In the genomic region with DNA sequence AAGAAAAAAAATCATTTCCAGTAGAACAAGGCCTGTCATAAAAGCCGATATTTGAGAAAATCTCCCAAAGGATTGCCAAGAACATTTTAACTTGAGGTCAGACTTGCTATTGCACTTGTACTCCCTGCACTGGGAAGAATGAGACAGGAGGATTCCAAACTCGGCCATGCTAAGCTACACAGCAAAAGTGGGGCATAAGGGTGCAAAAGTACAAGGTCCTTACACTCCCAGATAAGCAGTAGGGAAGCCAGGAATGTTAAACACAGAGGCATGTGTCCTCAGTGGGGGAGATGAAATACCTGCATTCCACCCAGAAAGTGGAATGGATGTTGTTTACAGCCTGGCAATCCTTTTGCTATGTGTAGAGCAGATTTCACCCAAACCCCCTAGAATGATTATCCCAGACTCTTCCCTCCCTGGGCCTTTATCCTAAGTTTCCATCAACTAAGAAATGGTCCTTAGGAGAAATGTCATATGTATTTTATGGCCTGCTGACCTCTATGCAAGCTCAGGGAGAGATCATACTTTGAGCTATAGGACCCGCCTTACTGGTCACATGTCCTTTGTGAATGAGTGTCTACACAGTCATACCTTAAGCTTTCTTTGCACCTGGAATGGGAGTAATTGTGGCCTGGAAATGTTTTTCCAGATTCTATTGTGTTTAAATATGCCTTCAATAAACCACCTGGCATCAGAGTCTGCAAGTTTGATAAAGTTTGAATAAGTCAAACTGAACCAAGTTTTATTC, we compare ENCODE assay signal across 20 mouse cellular contexts.
DNase-seq lines count a peak whose midpoint lies in the region; ATAC-seq and TF ChIP-seq lines count a peak whose summit lies in the region.
"Had no signal": no experiment of that assay in that cellular context is flagged by ENCODE, and none has a peak within 500 bp of the region (broad histone marks: within the 10 kb centered on the region; RNA-seq: fewer than 3 reads in every experiment).

No protein-coding gene starts in this region.

- TF ChIP-seq CTCF in heart, adult 2 months (IDR thresholded peaks at IDR 0.05) = no peak

- H3K4me2 ChIP-seq in liver, embryonic 15.5 days = no peak overlapping the region
- no peak overlapping the region for H3K4me2 ChIP-seq in liver, embryonic 12.5 days
- H3K4me2 ChIP-seq: forebrain, embryonic 13.5 days; heart, embryonic 11.5 days had no signal

- H3K9me3 ChIP-seq in heart, embryonic 10.5 days = no peaks in the 10 kb centered on the region
- H3K9me3 ChIP-seq in liver, embryonic 15.5 days (replicated peaks) = no peaks in the 10 kb centered on the region
- H3K9me3 ChIP-seq in liver, embryonic 12.5 days (replicated peaks) = no peaks in the 10 kb centered on the region
- H3K9me3 ChIP-seq: forebrain, embryonic 13.5 days; megakaryocyte, embryonic 14.5 days had no signal

- H3K27me3 ChIP-seq in heart, embryonic 10.5 days (ENCODE audit: insufficient read depth, poor library complexity, severe bottlenecking) = no peaks in the 10 kb centered on the region
- H3K27me3 ChIP-seq in heart, adult 2 months (ENCODE audit: control insufficient read depth, insufficient read depth, low read length) = no peaks in the 10 kb centered on the region
- no peaks in the 10 kb centered on the region for H3K27me3 ChIP-seq in liver, embryonic 15.5 days
- no peaks in the 10 kb centered on the region for H3K27me3 ChIP-seq in liver, embryonic 12.5 days (replicated peaks)
- H3K27me3 ChIP-seq: forebrain, embryonic 13.5 days; megakaryocyte, embryonic 14.5 days had no signal

- 0 out of 2 replicates have a peak overlapping the region, but pooled peaks have one; percentile 16 for H3K27ac ChIP-seq in heart, embryonic 10.5 days
- H3K27ac ChIP-seq in heart, adult 2 months = no peak overlapping the region
- no peak overlapping the region; the same call in 1 of the 2 replicates for H3K27ac ChIP-seq in liver, embryonic 15.5 days (replicated peaks)
- no peak overlapping the region for H3K27ac ChIP-seq in liver, embryonic 12.5 days
- H3K27ac ChIP-seq: forebrain, embryonic 13.5 days; gastrocnemius, adult 2 months; hindbrain, postnatal 0 days; liver, embryonic 14.5 days had no signal

- H3K36me3 ChIP-seq in heart, embryonic 10.5 days = no peaks in the 10 kb centered on the region
- H3K36me3 ChIP-seq in heart, adult 2 months (ENCODE audit: control insufficient read depth, insufficient read depth, low read length) = peaks cover 16% of the 10 kb centered on the region
- H3K36me3 ChIP-seq in liver, embryonic 15.5 days (replicated peaks) = no peaks in the 10 kb centered on the region
- H3K36me3 ChIP-seq in liver, embryonic 12.5 days = no peaks in the 10 kb centered on the region

- no peak for DNase-seq in heart, embryonic 10.5 days (ENCODE audit: low spot score)
- no peak for DNase-seq in heart, adult 2 months
- DNase-seq in R1 (ENCODE audit: low read depth, low spot score) = peak; percentile 35
- DNase-seq in large intestine, adult 2 months (ENCODE audit: low read depth, low spot score) = peak; percentile 61
- DNase-seq in layer of hippocampus, postnatal 14 days (ENCODE audit: low spot score in 2 of 2) = no peak
- DNase-seq: adrenal gland, postnatal 25 days; cerebellum, adult 9-10 months; gastrocnemius, adult 2 months; heart, postnatal 14 days; midbrain, embryonic 14.5 days; thymus, adult 18-20 months; thymus, postnatal 36 days had no signal

- peak; percentile 65 for ATAC-seq in liver, embryonic 15.5 days (ENCODE audit: insufficient read depth)
- no peak for ATAC-seq in liver, embryonic 12.5 days
- no peak for ATAC-seq in megakaryocyte-erythroid progenitor cell, adult 5-6 weeks (replicated peaks; ENCODE audit: low FRiP score, low TSS enrichment, poor library complexity, severe bottlenecking)
- ATAC-seq: forebrain, embryonic 13.5 days; hindbrain, postnatal 0 days had no signal

- H3K4me1 ChIP-seq in heart, embryonic 10.5 days = peaks cover 72% of the 10 kb centered on the region
- peaks cover 14% of the 10 kb centered on the region for H3K4me1 ChIP-seq in heart, adult 2 months (ENCODE audit: control insufficient read depth, insufficient read depth, low read length)
- 0 out of 2 replicates have a peak, but pooled peaks cover 7% of the 10 kb centered on the region for H3K4me1 ChIP-seq in liver, embryonic 15.5 days (replicated peaks)
- H3K4me1 ChIP-seq in liver, embryonic 12.5 days = peaks cover 28% of the 10 kb centered on the region
- H3K4me1 ChIP-seq: megakaryocyte, embryonic 14.5 days had no signal

- no peak overlapping the region for H3K9ac ChIP-seq in heart, adult 2 months (ENCODE audit: low read depth, low read length)
- no peak overlapping the region for H3K9ac ChIP-seq in liver, embryonic 15.5 days
- no peak overlapping the region for H3K9ac ChIP-seq in liver, embryonic 12.5 days
- H3K9ac ChIP-seq: forebrain, embryonic 13.5 days; liver, embryonic 14.5 days had no signal

- H3K79me2 ChIP-seq in heart, adult 2 months (replicated peaks; ENCODE audit: control insufficient read depth, insufficient read depth, low read length) = peaks cover 3% of the 10 kb centered on the region

- TF ChIP-seq POLR2A in heart, adult 2 months (IDR thresholded peaks at IDR 0.05; ENCODE audit: insufficient read depth, low read depth, low read length) = no peak

- no peak for TF ChIP-seq EP300 in heart, adult 2 months (IDR thresholded peaks at IDR 0.05; ENCODE audit: insufficient read depth, low read depth, low read length)

- WGBS in heart, embryonic 10.5 days = 63% methylated on average over 3 of the region's 3 CpGs
- WGBS in heart, adult 2 months = 76% methylated on average over 3 of the region's 3 CpGs
- 52% methylated on average over 3 of the region's 3 CpGs for WGBS in liver, embryonic 15.5 days (ENCODE audit: insufficient replicate concordance)
- 56% methylated on average over 3 of the region's 3 CpGs for WGBS in liver, embryonic 12.5 days (ENCODE audit: insufficient replicate concordance)
- 27% methylated on average over 3 of the region's 3 CpGs for WGBS in large intestine, adult 2 months

- H3K4me3 ChIP-seq in heart, embryonic 10.5 days = no peak overlapping the region
- no peak overlapping the region for H3K4me3 ChIP-seq in heart, adult 2 months
- H3K4me3 ChIP-seq in liver, embryonic 15.5 days (replicated peaks) = no peak overlapping the region
- no peak overlapping the region for H3K4me3 ChIP-seq in liver, embryonic 12.5 days
- H3K4me3 ChIP-seq: forebrain, embryonic 13.5 days; gastrocnemius, adult 2 months; megakaryocyte, embryonic 14.5 days had no signal

- intact Hi-C loops in heart, adult 2 months (cut with DNase I) = no loop called here

Comparison
In these comparisons a context has a peak if more than half of its experiments do, and no peak if none do; other contexts are left out.
1. DNase-seq: peak in R1 (single experiment) and large intestine, adult 2 months (single experiment); none in heart, embryonic 10.5 days (single experiment), heart, adult 2 months (0 of 2) and layer of hippocampus, postnatal 14 days (0 of 2).